Comparison of ENCODE assay signal across 9 mouse cellular contexts in the genomic region with DNA sequence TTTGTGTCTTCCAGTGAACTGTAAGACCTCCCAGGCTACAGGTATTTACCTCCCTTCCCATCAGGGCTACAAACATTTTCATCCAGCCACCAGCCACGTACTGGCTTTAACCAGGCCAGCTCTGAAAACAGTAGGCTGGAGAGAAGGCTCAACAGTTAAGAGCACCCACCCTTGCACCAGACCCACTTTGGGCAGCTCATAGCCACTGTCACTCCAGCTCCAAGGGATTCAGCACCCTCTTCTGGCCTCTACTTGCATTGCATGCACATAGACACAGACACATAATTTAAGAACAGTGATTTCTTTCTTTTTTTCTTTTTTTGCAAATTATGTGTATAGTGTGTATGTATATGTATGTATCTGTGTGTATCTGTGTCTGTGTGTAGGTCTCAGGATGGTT. TPM values are rescaled to one million over a fixed set of nuclear protein-coding genes. Genes with fewer than 3 reads are reported as not detected.
DNase-seq lines count a peak whose midpoint lies in the region; ATAC-seq and TF ChIP-seq lines count a peak whose summit lies in the region.
"Had no signal": no experiment of that assay in that cellular context is flagged by ENCODE, and none has a peak within 500 bp of the region (broad histone marks: within the 10 kb centered on the region; RNA-seq: fewer than 3 reads in every experiment).

No protein-coding gene starts in this region.

- no peaks in the 10 kb centered on the region for H3K27me3 ChIP-seq in forebrain, embryonic 14.5 days (replicated peaks; ENCODE audit: control insufficient read depth, insufficient read depth, low read length)
- no peaks in the 10 kb centered on the region for H3K27me3 ChIP-seq in forebrain, embryonic 15.5 days
- H3K27me3 ChIP-seq in midbrain, embryonic 11.5 days (ENCODE audit: control insufficient read depth, insufficient read depth, low read length) = no peaks in the 10 kb centered on the region
- no peaks in the 10 kb centered on the region for H3K27me3 ChIP-seq in midbrain, embryonic 15.5 days (replicated peaks)
- H3K27me3 ChIP-seq in kidney, postnatal 0 days (ENCODE audit: insufficient read depth, low read length) = no peaks in the 10 kb centered on the region

- peak; percentile 90 for TF ChIP-seq CTCF in kidney, postnatal 0 days (IDR thresholded peaks at IDR 0.05; ENCODE audit: low read depth)

- H3K4me2 ChIP-seq in forebrain, embryonic 14.5 days (ENCODE audit: low read length) = no peak overlapping the region
- no peak overlapping the region for H3K4me2 ChIP-seq in forebrain, embryonic 15.5 days (replicated peaks)
- no peak overlapping the region for H3K4me2 ChIP-seq in midbrain, embryonic 11.5 days
- no peak overlapping the region for H3K4me2 ChIP-seq in midbrain, embryonic 15.5 days
- H3K4me2 ChIP-seq in kidney, postnatal 0 days (ENCODE audit: low read length) = no peak overlapping the region

- H3K27ac ChIP-seq in forebrain, embryonic 14.5 days (ENCODE audit: low read depth, low read length) = no peak overlapping the region
- H3K27ac ChIP-seq in forebrain, embryonic 15.5 days (replicated peaks) = no peak overlapping the region
- H3K27ac ChIP-seq in midbrain, embryonic 11.5 days (ENCODE audit: low read depth, low read length) = no peak overlapping the region
- no peak overlapping the region for H3K27ac ChIP-seq in midbrain, embryonic 15.5 days
- no peak overlapping the region for H3K27ac ChIP-seq in kidney, postnatal 0 days

- H3K9me3 ChIP-seq in forebrain, embryonic 14.5 days (replicated peaks; ENCODE audit: control insufficient read depth, low read length) = no peaks in the 10 kb centered on the region
- H3K9me3 ChIP-seq in forebrain, embryonic 15.5 days = no peaks in the 10 kb centered on the region
- H3K9me3 ChIP-seq in midbrain, embryonic 11.5 days (ENCODE audit: control insufficient read depth, low read length) = no peaks in the 10 kb centered on the region
- no peaks in the 10 kb centered on the region for H3K9me3 ChIP-seq in midbrain, embryonic 15.5 days
- H3K9me3 ChIP-seq in kidney, postnatal 0 days (replicated peaks; ENCODE audit: low read length) = no peaks in the 10 kb centered on the region

- H3K4me1 ChIP-seq in forebrain, embryonic 14.5 days (ENCODE audit: control insufficient read depth, insufficient read depth, low read length) = no peaks in the 10 kb centered on the region
- no peaks in the 10 kb centered on the region for H3K4me1 ChIP-seq in forebrain, embryonic 15.5 days
- no peaks in the 10 kb centered on the region for H3K4me1 ChIP-seq in midbrain, embryonic 11.5 days (ENCODE audit: control insufficient read depth, insufficient read depth, low read length)
- no peaks in the 10 kb centered on the region for H3K4me1 ChIP-seq in midbrain, embryonic 15.5 days
- H3K4me1 ChIP-seq in kidney, postnatal 0 days (replicated peaks; ENCODE audit: insufficient read depth, low read length) = peaks cover 5% of the 10 kb centered on the region; the same call in 1 of the 2 replicates

- H3K4me3 ChIP-seq in forebrain, embryonic 14.5 days (ENCODE audit: low read depth, low read length) = no peak overlapping the region
- H3K4me3 ChIP-seq in forebrain, embryonic 15.5 days = no peak overlapping the region
- H3K4me3 ChIP-seq in midbrain, embryonic 11.5 days (ENCODE audit: low read depth, low read length) = no peak overlapping the region
- no peak overlapping the region for H3K4me3 ChIP-seq in midbrain, embryonic 15.5 days
- no peak overlapping the region for H3K4me3 ChIP-seq in kidney, postnatal 0 days (replicated peaks; ENCODE audit: low read depth, low read length)

- H3K9ac ChIP-seq in forebrain, embryonic 14.5 days (ENCODE audit: low read length) = no peak overlapping the region
- H3K9ac ChIP-seq in forebrain, embryonic 15.5 days (replicated peaks) = no peak overlapping the region
- H3K9ac ChIP-seq in midbrain, embryonic 11.5 days (ENCODE audit: low read length) = no peak overlapping the region
- no peak overlapping the region for H3K9ac ChIP-seq in midbrain, embryonic 15.5 days
- H3K9ac ChIP-seq in kidney, postnatal 0 days (ENCODE audit: low read depth, low read length) = no peak overlapping the region

- ATAC-seq in forebrain, embryonic 14.5 days = no peak
- ATAC-seq in forebrain, embryonic 15.5 days (replicated peaks) = no peak
- no peak for ATAC-seq in midbrain, embryonic 11.5 days (ENCODE audit: low FRiP score)
- ATAC-seq in midbrain, embryonic 15.5 days (replicated peaks) = no peak
- no peak for ATAC-seq in kidney, postnatal 0 days (replicated peaks; ENCODE audit: low FRiP score, low read depth)
- ATAC-seq in neutrophil, adult 5-6 weeks (ENCODE audit: extremely low read depth, insufficient number of reproducible peaks, low FRiP score, poor library complexity, severe bottlenecking) = peak; percentile 87

- H3K36me3 ChIP-seq in forebrain, embryonic 14.5 days (ENCODE audit: control insufficient read depth, insufficient read depth, low read length) = no peaks in the 10 kb centered on the region
- no peaks in the 10 kb centered on the region for H3K36me3 ChIP-seq in forebrain, embryonic 15.5 days
- no peaks in the 10 kb centered on the region for H3K36me3 ChIP-seq in midbrain, embryonic 11.5 days (ENCODE audit: control insufficient read depth, insufficient read depth, low read length)
- H3K36me3 ChIP-seq in midbrain, embryonic 15.5 days (replicated peaks) = no peaks in the 10 kb centered on the region
- peaks cover 12% of the 10 kb centered on the region; the same call in 1 of the 2 replicates for H3K36me3 ChIP-seq in kidney, postnatal 0 days (ENCODE audit: insufficient read depth, low read length)

- DNase-seq in forebrain, embryonic 14.5 days (ENCODE audit: low spot score) = peak; percentile 47
- peak; percentile 91 for DNase-seq in midbrain, embryonic 11.5 days (ENCODE audit: low spot score, missing footprints)
- peak; percentile 26 for DNase-seq in adrenal gland, adult 2 months
- DNase-seq in kidney, postnatal 0 days (ENCODE audit: low spot score) = peak; percentile 73
- no peak for DNase-seq in left cerebral cortex, adult 11 months (ENCODE audit: low spot score)

- 23% methylated on average over 1 of the region's 1 CpGs for WGBS in forebrain, embryonic 14.5 days
- WGBS in forebrain, embryonic 15.5 days = 31% methylated on average over 1 of the region's 1 CpGs
- 26% methylated on average over 1 of the region's 1 CpGs for WGBS in midbrain, embryonic 11.5 days
- 19% methylated on average over 1 of the region's 1 CpGs for WGBS in midbrain, embryonic 15.5 days
- 52% methylated on average over 1 of the region's 1 CpGs for WGBS in kidney, postnatal 0 days

RNA-seq across cellular contexts. Expression of a gene that starts 5.7 kb away (rescaled TPM):
- 2.3 and 2.6 TPM in 2 replicates for polyA plus RNA-seq in forebrain, embryonic 14.5 days (2014; fragmentation: Nextera tagmentation; extraction: Ambion mirVana)
- polyA plus RNA-seq in forebrain, embryonic 15.5 days (2015; fragmentation: Nextera tagmentation; extraction: Ambion mirVana) = 2.4 and 2.9 TPM in 2 replicates
- polyA plus RNA-seq in midbrain, embryonic 11.5 days (2014; fragmentation: Nextera tagmentation; extraction: Ambion mirVana) = 1.3 and 1.8 TPM in 2 replicates
- polyA plus RNA-seq in midbrain, embryonic 15.5 days (2015; fragmentation: Nextera tagmentation; extraction: Ambion mirVana) = 4.8 and 6.8 TPM in 2 replicates
- 10 to 100 TPM; 11.6 to 12.2 TPM for total RNA-seq in adrenal gland, adult 2 months (2021)
- polyA plus RNA-seq in adrenal gland, adult 2 months (2012; rRNA removed) = 7.6 and 7.7 TPM in 2 replicates
- 19.9 and 24.1 TPM in 2 replicates for polyA plus RNA-seq in kidney, postnatal 0 days (2015; fragmentation: Nextera tagmentation; extraction: Ambion mirVana)
- 336 and 355 TPM in 2 replicates for total RNA-seq in neutrophil, adult 5-6 weeks (2017)

RNA-seq across cellular contexts. Expression of a gene that starts 20.6 kb away (rescaled TPM):
- 0.10 and 0.28 TPM in 2 replicates for polyA plus RNA-seq in forebrain, embryonic 14.5 days (2014; fragmentation: Nextera tagmentation; extraction: Ambion mirVana)
- polyA plus RNA-seq in forebrain, embryonic 15.5 days (2015; fragmentation: Nextera tagmentation; extraction: Ambion mirVana) = 0.17 and 0.23 TPM in 2 replicates
- not detected in 2 replicates for polyA plus RNA-seq in midbrain, embryonic 11.5 days (2014; fragmentation: Nextera tagmentation; extraction: Ambion mirVana)
- polyA plus RNA-seq in midbrain, embryonic 15.5 days (2015; fragmentation: Nextera tagmentation; extraction: Ambion mirVana) = 0.40 and 0.68 TPM in 2 replicates
- 1 to 10 TPM in 1 of 2 experiments, under 1 TPM in 1; 0.98 to 1.3 TPM for total RNA-seq in adrenal gland, adult 2 months (2021)
- 5.0 and 7.4 TPM in 2 replicates for polyA plus RNA-seq in adrenal gland, adult 2 months (2012; rRNA removed)
- polyA plus RNA-seq in kidney, postnatal 0 days (2015; fragmentation: Nextera tagmentation; extraction: Ambion mirVana) = 3.1 and 3.2 TPM in 2 replicates
- total RNA-seq in neutrophil, adult 5-6 weeks (2017) = 37.8 and 41.7 TPM in 2 replicates

RNA-seq across cellular contexts. Expression of a gene that starts 39.5 kb away (rescaled TPM):
- 90.5 and 95.3 TPM in 2 replicates for polyA plus RNA-seq in forebrain, embryonic 14.5 days (2014; fragmentation: Nextera tagmentation; extraction: Ambion mirVana)
- 98.1 and 103 TPM in 2 replicates for polyA plus RNA-seq in forebrain, embryonic 15.5 days (2015; fragmentation: Nextera tagmentation; extraction: Ambion mirVana)
- polyA plus RNA-seq in midbrain, embryonic 11.5 days (2014; fragmentation: Nextera tagmentation; extraction: Ambion mirVana) = 43.5 and 46.3 TPM in 2 replicates
- 116 and 122 TPM in 2 replicates for polyA plus RNA-seq in midbrain, embryonic 15.5 days (2015; fragmentation: Nextera tagmentation; extraction: Ambion mirVana)
- 10 to 100 TPM; 36.2 to 55.3 TPM for total RNA-seq in adrenal gland, adult 2 months (2021)
- polyA plus RNA-seq in adrenal gland, adult 2 months (2012; rRNA removed) = 24.5 and 28.1 TPM in 2 replicates
- 75.3 and 79.6 TPM in 2 replicates for polyA plus RNA-seq in kidney, postnatal 0 days (2015; fragmentation: Nextera tagmentation; extraction: Ambion mirVana)
- total RNA-seq in neutrophil, adult 5-6 weeks (2017) = 15.6 and 15.8 TPM in 2 replicates

RNA-seq across cellular contexts. Expression of a gene that starts 43.9 kb away (rescaled TPM):
- polyA plus RNA-seq in forebrain, embryonic 14.5 days (2014; fragmentation: Nextera tagmentation; extraction: Ambion mirVana) = 1.8 and 2.4 TPM in 2 replicates
- polyA plus RNA-seq in forebrain, embryonic 15.5 days (2015; fragmentation: Nextera tagmentation; extraction: Ambion mirVana) = 1.6 and 2.1 TPM in 2 replicates
- polyA plus RNA-seq in midbrain, embryonic 11.5 days (2014; fragmentation: Nextera tagmentation; extraction: Ambion mirVana) = 0.28 and 0.56 TPM in 2 replicates
- polyA plus RNA-seq in midbrain, embryonic 15.5 days (2015; fragmentation: Nextera tagmentation; extraction: Ambion mirVana) = 3.0 and 3.6 TPM in 2 replicates
- total RNA-seq in adrenal gland, adult 2 months (2021) = not detected
- polyA plus RNA-seq in adrenal gland, adult 2 months (2012; rRNA removed) = not detected in 2 replicates
- polyA plus RNA-seq in kidney, postnatal 0 days (2015; fragmentation: Nextera tagmentation; extraction: Ambion mirVana) = not detected in 2 replicates
- 0.23 TPM in 1 of 2 replicates, not detected in the other for total RNA-seq in neutrophil, adult 5-6 weeks (2017)
- polyA plus RNA-seq: large intestine, adult 2 months had no signal

RNA-seq across cellular contexts. Expression of a gene that starts 48.9 kb away (rescaled TPM):
- polyA plus RNA-seq in forebrain, embryonic 14.5 days (2014; fragmentation: Nextera tagmentation; extraction: Ambion mirVana) = not detected in 2 replicates
- polyA plus RNA-seq in forebrain, embryonic 15.5 days (2015; fragmentation: Nextera tagmentation; extraction: Ambion mirVana) = not detected in 2 replicates
- polyA plus RNA-seq in midbrain, embryonic 11.5 days (2014; fragmentation: Nextera tagmentation; extraction: Ambion mirVana) = not detected in 2 replicates
- polyA plus RNA-seq in midbrain, embryonic 15.5 days (2015; fragmentation: Nextera tagmentation; extraction: Ambion mirVana) = not detected in 2 replicates
- total RNA-seq in adrenal gland, adult 2 months (2021) = not detected
- not detected in 2 replicates for polyA plus RNA-seq in adrenal gland, adult 2 months (2012; rRNA removed)
- not detected in 2 replicates for polyA plus RNA-seq in kidney, postnatal 0 days (2015; fragmentation: Nextera tagmentation; extraction: Ambion mirVana)
- total RNA-seq in neutrophil, adult 5-6 weeks (2017) = 1.1 and 3.1 TPM in 2 replicates
- polyA plus RNA-seq: large intestine, adult 2 months had no signal
